Mouse (Mus musculus) adrenal gland, postnatal 36 days (tissue): ENCODE measurements around the gene Lce1a1. TPM values are rescaled to one million over a fixed set of nuclear protein-coding genes. Genes with fewer than 3 reads are reported as not detected.

Source experiments
- DNase-seq, 2 experiments: peaks; one replicate each; pipeline ENCODE4 v3.0.0; 2021; ENCODE audit warnings: mixed read lengths in 1 of 2
- long read RNA-seq, 2 experiments: library from polyadenylated mRNA; stranded (forward); transcript quantifications; one replicate each; pipeline ENCODE4 v2.0.0; 2021; ENCODE audit warnings: borderline sequencing depth in 2 of 2
- total RNA-seq, 2 experiments: library from RNA; stranded (reverse); gene quantifications; 2 replicates each; pipeline ENCODE4 v1.2.3; 2021

Lce1a1 gene
- not detected for total RNA-seq
- long read RNA-seq, experiment 1 = 0 reads
- long read RNA-seq, experiment 2 = 0 reads

DNA sequence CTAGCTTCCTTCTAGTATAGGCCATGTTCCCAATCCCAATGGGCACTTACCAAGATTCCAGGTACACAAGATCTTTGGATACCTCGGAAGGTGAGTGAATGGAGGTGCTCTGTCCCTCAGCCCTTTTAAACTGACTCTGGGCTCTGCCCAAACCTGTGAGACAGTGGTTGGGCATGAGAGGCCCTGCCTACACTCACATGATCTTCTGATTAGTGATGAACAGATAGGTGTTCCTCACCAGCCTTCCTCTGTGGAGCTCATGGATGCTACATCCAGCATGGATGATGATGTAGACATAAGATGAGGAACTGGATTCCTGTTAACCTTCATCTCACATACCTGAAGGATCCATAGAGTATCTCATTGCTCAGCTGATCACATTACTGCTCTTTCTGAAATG is at the start of gene Lce1a1:
TSS of gene Lce1a1 (minus strand) at position 101 of the 400 bp plus-strand sequence.
- no peak for DNase-seq

GRCm38 (mm10) chr3:92694613-92695012 is 46.5 kb upstream of the Lce1a1 start:
- no peak for DNase-seq

DNA sequence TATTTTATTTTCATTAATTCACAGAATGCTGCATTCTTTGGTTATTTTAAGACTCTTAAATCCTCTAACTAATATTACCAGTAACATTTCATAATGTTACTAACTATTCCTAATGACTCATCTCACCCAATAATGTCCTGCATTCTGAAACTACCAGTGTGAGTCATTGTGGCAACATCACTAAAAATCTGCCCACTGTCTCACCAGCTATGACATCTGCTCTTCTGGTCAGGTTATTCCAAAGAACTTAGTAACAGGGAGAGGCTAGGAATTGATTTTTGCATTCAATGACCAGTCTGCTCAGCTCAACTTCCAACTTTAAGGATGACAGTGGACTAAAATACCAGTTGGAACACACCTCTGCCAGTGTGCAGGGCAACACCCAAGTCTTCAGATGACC is 43.6 kb upstream of the Lce1a1 start:
- no peak for DNase-seq

DNA sequence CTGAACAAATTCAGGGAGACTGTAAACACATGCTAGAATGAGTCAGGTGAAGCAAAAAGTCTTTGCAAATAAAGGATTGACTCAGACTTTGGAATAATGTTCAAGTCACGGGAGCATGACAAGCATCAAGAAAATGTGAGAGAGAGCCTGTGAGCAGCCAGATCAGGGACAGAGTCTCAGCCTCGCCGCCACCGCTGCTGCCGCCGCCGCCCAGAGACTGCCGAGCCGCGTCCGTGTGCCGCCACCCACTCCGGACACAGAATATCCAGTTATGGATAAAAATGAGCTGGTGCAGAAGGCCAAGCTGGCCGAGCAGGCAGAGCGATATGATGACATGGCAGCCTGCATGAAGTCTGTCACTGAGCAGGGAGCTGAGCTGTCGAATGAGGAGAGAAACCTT is 41.0 kb upstream of the Lce1a1 start:
- DNase-seq = peak; percentile 35 to 36

DNA sequence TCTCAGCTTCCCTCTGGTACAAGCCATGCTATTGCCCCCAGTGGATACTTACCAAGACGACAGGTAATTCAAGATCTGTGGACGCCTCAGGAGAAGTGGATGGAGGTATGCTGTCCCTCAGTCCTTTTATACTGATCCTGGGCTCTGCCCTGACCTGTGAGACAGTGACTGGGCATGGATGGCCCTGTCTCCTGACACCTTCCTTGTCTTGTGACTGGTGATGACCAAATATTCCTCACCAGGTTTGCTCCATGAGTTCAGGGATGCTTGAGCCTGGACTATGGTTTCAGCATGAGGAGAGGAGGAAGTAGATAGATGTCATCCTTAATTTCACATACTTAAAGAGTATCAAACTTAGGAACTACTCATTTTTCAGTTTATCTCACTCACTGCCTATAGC is 39.0 kb upstream of the Lce1a1 start, which contains the start of gene Lce1d:
TSS of gene Lce1d (minus strand) at position 101 of the 400 bp plus-strand sequence.
- no peak for DNase-seq

DNA sequence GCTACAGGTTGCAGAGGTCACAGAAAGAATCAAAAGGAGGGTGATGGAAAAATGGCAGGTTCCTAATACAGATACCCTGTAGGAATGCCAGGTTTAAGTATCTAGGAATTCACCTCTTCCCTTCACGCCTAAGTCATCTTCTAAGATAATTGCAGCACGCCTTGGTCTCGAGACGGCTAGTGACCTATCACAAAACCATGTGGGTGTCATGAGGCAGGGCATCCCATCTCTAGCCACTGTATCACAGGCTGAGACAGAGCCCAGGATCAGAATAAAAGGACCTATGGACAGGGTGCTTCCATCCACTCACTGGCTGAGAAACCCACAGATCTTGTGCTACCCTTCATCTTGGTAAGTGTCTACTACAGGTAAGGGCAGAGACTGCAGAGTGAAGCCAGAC is 30.8 kb upstream of the Lce1a1 start, which contains the start of gene Lce1c:
TSS of gene Lce1c (plus strand) at position 301 of the 400 bp plus-strand sequence.
- DNase-seq = no peak

GRCm38 (mm10) chr3:92670215-92670614 is 22.1 kb upstream of the Lce1a1 start, which contains the start of gene Lce1a2:
Lce1a2 (minus strand) TSS chr3:92670315.
- no peak for DNase-seq

- no peak for DNase-seq
Measured at GRCm38 (mm10) chr3:92656826-92657225, 8.7 kb upstream of the Lce1a1 start, which contains the start of gene Lce1b. Lce1b (minus strand) TSS chr3:92656926.

DNA sequence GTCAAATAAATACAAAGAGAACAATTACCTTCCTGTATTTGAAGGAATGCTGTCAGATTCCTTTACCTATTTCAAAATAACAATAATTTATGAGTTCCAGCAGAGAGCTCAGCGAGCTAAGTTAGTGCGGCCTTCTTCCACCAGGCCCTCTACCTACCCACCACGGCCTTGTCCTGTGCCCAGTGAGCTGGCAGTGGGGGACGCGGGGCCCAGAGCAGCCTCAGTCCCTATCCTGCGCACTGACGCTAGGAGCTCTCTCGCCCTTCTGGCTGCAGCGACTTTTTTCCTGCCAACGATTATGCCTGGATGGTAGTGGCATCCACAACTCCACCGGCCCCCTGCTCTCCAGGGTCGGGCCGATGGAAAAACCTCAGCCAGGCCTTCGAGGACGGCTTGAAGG is 8.3 kb downstream of the Lce1a1 start:
- no peak for DNase-seq

GRCm38 (mm10) chr3:92638653-92638991 is 9.5 kb downstream of the Lce1a1 start:
- DNase-seq = no peak

DNA sequence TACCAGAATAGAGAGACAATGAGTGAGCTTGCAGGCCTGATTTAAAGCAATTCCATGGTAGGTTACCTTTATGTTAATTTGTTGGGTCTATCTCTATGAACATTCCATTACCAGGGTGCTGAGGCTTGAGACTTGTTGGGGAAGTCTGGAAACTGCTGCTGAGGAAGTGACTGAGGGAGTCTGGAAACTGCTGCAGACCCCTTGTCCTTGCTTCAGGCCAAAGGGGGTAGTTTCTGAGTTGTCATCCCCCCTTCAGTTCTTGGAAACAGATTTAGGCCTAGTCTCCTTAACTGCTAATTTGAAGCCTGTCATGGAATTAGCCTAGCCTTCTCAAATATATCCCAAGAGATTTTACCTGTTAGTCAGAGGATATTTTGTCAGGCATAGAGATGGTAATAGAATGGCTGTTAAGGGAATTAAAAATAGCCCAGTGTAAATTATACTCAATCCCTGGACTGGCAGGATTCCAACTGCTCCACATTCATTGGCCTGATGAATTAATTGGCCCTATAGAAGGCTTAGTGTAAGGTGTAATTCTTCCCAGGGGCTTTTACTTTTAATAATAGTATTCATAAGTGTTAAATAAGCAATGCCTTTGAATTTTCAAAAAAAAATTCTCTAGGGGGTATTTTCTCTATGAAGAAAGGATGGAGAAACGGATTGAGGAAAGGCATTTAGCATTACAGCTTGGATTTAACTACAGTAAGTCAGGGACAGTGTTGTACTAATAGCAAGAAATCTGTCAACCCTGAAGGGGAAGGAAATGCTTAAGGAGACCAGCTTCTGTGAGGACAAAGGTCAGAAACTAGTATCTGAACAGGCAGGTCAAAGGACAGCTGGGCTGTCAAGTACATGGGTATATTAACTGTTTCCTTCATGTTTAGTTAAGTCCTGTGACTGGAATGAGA is 10.1 kb downstream of the Lce1a1 start:
- no peak for DNase-seq

GRCm38 (mm10) chr3:92621560-92621959 is 26.5 kb downstream of the Lce1a1 start, which contains the start of gene Lce6a:
Lce6a (minus strand) TSS chr3:92621660.
- DNase-seq = no peak

- DNase-seq = no peak
Measured at GRCm38 (mm10) chr3:92609804-92610203, 38.3 kb downstream of the Lce1a1 start.

DNA sequence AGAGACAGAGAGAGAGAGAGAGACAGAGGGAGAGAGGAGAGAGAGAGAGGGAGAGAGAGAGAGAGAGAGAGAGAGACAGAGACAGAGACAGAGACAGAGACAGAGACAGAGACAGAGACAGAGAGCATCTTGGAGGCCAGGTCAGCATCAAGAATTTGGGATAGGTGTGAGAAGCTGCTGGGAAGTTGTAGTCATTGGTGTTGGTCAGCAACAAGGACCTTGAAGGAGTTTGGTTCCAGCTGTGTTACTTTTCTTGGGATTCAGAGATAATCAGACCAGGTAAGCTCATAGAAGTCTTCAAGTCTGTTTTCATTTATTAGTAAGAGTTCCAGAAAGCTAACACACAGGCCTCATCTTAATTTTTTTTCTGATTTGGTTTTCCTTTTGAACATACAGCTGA is 40.7 kb downstream of the Lce1a1 start, which contains the start of gene 2210017I01Rik:
TSS of gene 2210017I01Rik (minus strand) at position 101 of the 400 bp plus-strand sequence.
- DNase-seq = no peak

- no peak for DNase-seq
Measured at GRCm38 (mm10) chr3:92602169-92602568, 45.9 kb downstream of the Lce1a1 start.

DNA sequence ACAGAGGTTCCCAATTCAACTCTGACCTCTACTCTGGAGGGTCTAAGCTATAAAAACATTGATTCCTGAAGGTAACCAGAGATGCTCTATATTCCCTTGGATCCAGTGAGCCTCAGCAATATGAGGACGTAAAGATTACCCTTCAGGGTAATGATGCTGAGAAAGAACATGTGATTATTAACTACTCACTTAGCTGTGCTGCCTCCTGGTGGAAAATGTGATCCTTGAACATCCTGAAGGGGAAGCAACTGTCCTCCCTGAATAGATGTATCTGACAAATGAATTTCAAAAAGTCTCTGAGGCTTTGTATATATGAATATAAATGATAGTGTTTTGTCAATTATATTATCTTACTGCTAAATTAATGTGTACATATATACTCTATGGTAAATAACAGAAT is 47.7 kb downstream of the Lce1a1 start:
- DNase-seq = no peak

GRCm38 (mm10) chr3:92599973-92600372 is 48.1 kb downstream of the Lce1a1 start:
- no peak for DNase-seq

GRCm38 (mm10) chr3:92598429-92598828 is 49.7 kb downstream of the Lce1a1 start:
- no peak for DNase-seq

Other genes starting within 250 kb of the Lce1a1 start
- gene Sprr2i, start 240.3 kb downstream of the Lce1a1 start, total RNA-seq = not detected
- not detected for gene Sprr2j-ps, start 230.2 kb downstream of the Lce1a1 start, total RNA-seq
- 1 to 10 TPM; 6.5 to 6.6 TPM for gene Gm9774, start 218.9 kb downstream of the Lce1a1 start, total RNA-seq
- not detected for gene Sprr2k, start 215.7 kb downstream of the Lce1a1 start, total RNA-seq
- gene Sprr1b, start 209.5 kb downstream of the Lce1a1 start, total RNA-seq = not detected
- not detected for gene Sprr3, start 189.6 kb downstream of the Lce1a1 start, total RNA-seq
- gene Sprr1a, start 162.4 kb downstream of the Lce1a1 start, total RNA-seq = not detected
- gene Sprr4, start 147.8 kb downstream of the Lce1a1 start, total RNA-seq = not detected
- not detected for gene 2310046K23Rik, start 113.8 kb downstream of the Lce1a1 start, total RNA-seq
- gene Ivl, start 74.6 kb downstream of the Lce1a1 start, total RNA-seq = not detected
- gene Smcp, start 59.3 kb downstream of the Lce1a1 start, total RNA-seq = not detected
- not detected for gene 2210017I01Rik, start 40.8 kb downstream of the Lce1a1 start, total RNA-seq
- gene Lce6a, start 26.6 kb downstream of the Lce1a1 start, total RNA-seq = not detected
- not detected for gene Lce1b, start 8.6 kb upstream of the Lce1a1 start, total RNA-seq
- gene Lce1a2, start 22.0 kb upstream of the Lce1a1 start, total RNA-seq = not detected
- not detected for gene Lce1c, start 30.9 kb upstream of the Lce1a1 start, total RNA-seq
- not detected for gene Lce1d, start 38.9 kb upstream of the Lce1a1 start, total RNA-seq
- not detected for gene Lce1e, start 60.8 kb upstream of the Lce1a1 start, total RNA-seq
- not detected for gene Lce1f, start 72.0 kb upstream of the Lce1a1 start, total RNA-seq
- not detected for gene Gm38119, start 90.8 kb upstream of the Lce1a1 start, total RNA-seq
- gene Lce1g, start 104.0 kb upstream of the Lce1a1 start, total RNA-seq = not detected
- gene Lce1h, start 116.8 kb upstream of the Lce1a1 start, total RNA-seq = not detected
- not detected for gene Lce1i, start 130.6 kb upstream of the Lce1a1 start, total RNA-seq
- gene Lce1j, start 142.2 kb upstream of the Lce1a1 start, total RNA-seq = not detected
- not detected for gene Lce1k, start 159.6 kb upstream of the Lce1a1 start, total RNA-seq
- gene Kprp, start 178.9 kb upstream of the Lce1a1 start, total RNA-seq = not detected
- not detected for gene Lce1l, start 203.0 kb upstream of the Lce1a1 start, total RNA-seq
- not detected for gene 2310050C09Rik, start 221.9 kb upstream of the Lce1a1 start, total RNA-seq